In the genomic region with DNA sequence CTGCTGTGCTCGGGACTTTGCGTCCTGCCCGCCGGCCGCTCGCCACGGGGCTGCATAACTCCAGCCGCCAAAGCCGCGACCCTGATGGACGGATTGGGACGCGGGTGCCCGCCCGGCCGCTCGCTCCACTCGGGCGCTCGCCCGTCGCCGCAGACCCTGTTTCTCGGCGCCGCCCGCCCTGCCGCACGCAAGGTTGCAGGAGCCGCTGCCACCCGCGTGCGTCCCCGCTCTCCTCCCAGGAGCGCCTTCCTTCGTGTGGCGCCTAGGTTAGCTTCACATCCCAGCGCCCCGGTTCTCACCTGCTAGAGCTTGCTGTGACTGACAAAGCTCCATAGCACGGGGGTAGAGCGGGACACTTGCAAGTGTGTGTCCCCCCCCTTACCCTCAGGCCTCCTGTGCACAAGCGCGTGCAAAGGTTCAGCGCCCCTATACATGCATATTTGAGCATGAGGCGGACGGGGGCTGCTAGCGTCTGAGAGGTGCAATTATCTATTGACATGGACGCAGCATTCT, we compare ENCODE assay signal across 7 mouse cellular contexts. TPM values are rescaled to one million over a fixed set of nuclear protein-coding genes. Genes with fewer than 3 reads are reported as not detected.
DNase-seq lines count a peak whose midpoint lies in the region; ATAC-seq lines count a peak whose summit lies in the region.

A gene (minus strand): TSS at position 157 of the 513 bp plus-strand sequence.

- intact Hi-C loops in left cerebral cortex, postnatal 36 days (cut with DNase I): loop anchor here (2.0 kb wide), 1 partner anchor 32 kb away; a partner anchor contains a TSS

- peak; percentile 24 for ATAC-seq in inflammation-experienced regulatory T-cells, adult 6 months

- peak; percentile 70 for DNase-seq in adrenal gland, adult 18-20 months (ENCODE audit: low spot score in 2 of 2)
- peak; percentile 87 for DNase-seq in embryo, embryonic 10 days (ENCODE audit: low spot score)
- peak; percentile 75 for DNase-seq in gastrocnemius, postnatal 25 days
- DNase-seq in left cerebral cortex, postnatal 36 days (ENCODE audit: low spot score in 2 of 2): peak; percentile 81 to 84
- peak; percentile 68 for DNase-seq in mesoderm, embryonic 11.5 days (ENCODE audit: low read depth, low spot score)
- peak; percentile 57 to 66 for DNase-seq in right cerebral cortex, postnatal 36 days (ENCODE audit: low spot score in 2 of 2)

RNA-seq across cellular contexts. Expression of the gene that starts here (rescaled TPM):
- 10 to 100 TPM; 19.7 to 19.8 TPM for total RNA-seq in adrenal gland, adult 18-20 months (2021)
- total RNA-seq in gastrocnemius, postnatal 25 days (2021): 1 to 10 TPM; 5.4 to 6.9 TPM
- 10 to 100 TPM in 1 of 3 experiments, 1 to 10 TPM in 2; 4.3 to 11.0 (median 8.1) TPM for polyA plus RNA-seq in inflammation-experienced regulatory T-cells, adult 6 months (2017; shearing (Covaris generic))
- total RNA-seq in left cerebral cortex, postnatal 36 days (2021): 10 to 100 TPM; 32.4 to 42.9 TPM

Comparison
In these comparisons a context has a peak if more than half of its experiments do, and no peak if none do; other contexts are left out.
1. Peak in every context shown above with its lines: DNase-seq and ATAC-seq.